Mouse (Mus musculus) kidney, adult 2 months (tissue): ENCODE data around the gene Icam2.

ENCODE experiments used
- CTCF ChIP-seq: fragments of 200-500 bp; conservative IDR thresholded peaks from 2 replicates; pipeline ENCODE4 v1.5.1; 2011; ENCODE audit warnings: low read depth, mild to moderate bottlenecking, control low read depth, low read length, moderate library complexity, mixed read lengths; ENCODE audit not compliant: insufficient read depth, insufficient read length
- POLR2A ChIP-seq: fragments of 200-500 bp; IDR thresholded peaks from one replicate; pipeline ENCODE4 v1.6.1; 2011; ENCODE audit warnings: low read depth, low read length, control low read depth

- no peak for TF ChIP-seq CTCF
- TF ChIP-seq POLR2A, result no peak
Observed at GRCm38 (mm10) chr11:106383051-106383790, 4.7 kb downstream of the Icam2 start.
